Mouse (Mus musculus) c-Kit-positive CD71-negative TER-119-negative erythroid progenitor cells, embryonic 14.5 days (primary cell): ENCODE measurements at regions not wholly inside any gene's neighbourhood (a gene's known extent, or its start where the extent isn't known, plus 50 kb on each side); places are given as distances from the start of the nearest gene placed in this dataset.
"Not testable (repeated sequence)": the region's sequence is repeated elsewhere in the genome, so short reads cannot be mapped to it uniquely, and the experiment has no call there.

Experiments
- DNase-seq: peaks from one replicate; pipeline ENCODE4 v3.0.0-alpha.2; 2013; ENCODE audit warnings: low read depth

- not testable (repeated sequence) for DNase-seq
Measured at GRCm38 (mm10) chr16:8914183-8914582, 84.3 kb downstream of the 1810013L24Rik start.

- DNase-seq: no peak
Measured at GRCm38 (mm10) chr16:8916091-8916490, 86.2 kb downstream of the 1810013L24Rik start.

- no peak for DNase-seq
Measured at GRCm38 (mm10) chr16:8918741-8919535, 89.0 kb downstream of the 1810013L24Rik start.

- DNase-seq: no peak
Measured at GRCm38 (mm10) chr16:8924732-8925131, 94.8 kb downstream of the 1810013L24Rik start.

- no peak for DNase-seq
Measured at GRCm38 (mm10) chr16:8931961-8932360, 102.1 kb downstream of the 1810013L24Rik start.

GRCm38 (mm10) chr16:8933121-8933520 is 103.2 kb downstream of the 1810013L24Rik start:
- DNase-seq: no peak

- no peak for DNase-seq
Measured at GRCm38 (mm10) chr16:8936446-8936845, 106.5 kb downstream of the 1810013L24Rik start.

- DNase-seq: no peak
Measured at GRCm38 (mm10) chr16:8938516-8938915, 108.6 kb downstream of the 1810013L24Rik start.

GRCm38 (mm10) chr16:8939136-8939535 is 109.2 kb downstream of the 1810013L24Rik start:
- no peak for DNase-seq

GRCm38 (mm10) chr16:8944412-8945102 is 114.7 kb downstream of the 1810013L24Rik start:
- DNase-seq: no peak

- no peak for DNase-seq
Measured at GRCm38 (mm10) chr16:8947846-8948245, 117.9 kb downstream of the 1810013L24Rik start.

- DNase-seq: no peak
Measured at GRCm38 (mm10) chr16:8951156-8951899, 121.4 kb downstream of the 1810013L24Rik start.

- no peak for DNase-seq
Measured at GRCm38 (mm10) chr16:8961739-8962138, 131.8 kb downstream of the 1810013L24Rik start.

- DNase-seq: no peak
Measured at GRCm38 (mm10) chr16:8993521-8994250, 163.8 kb downstream of the 1810013L24Rik start.

- no peak for DNase-seq
Measured at GRCm38 (mm10) chr16:8994521-8994920, 164.6 kb downstream of the 1810013L24Rik start.

- no peak for DNase-seq
Measured at GRCm38 (mm10) chr16:8997250-8997649, 167.3 kb downstream of the 1810013L24Rik start.

GRCm38 (mm10) chr16:9004012-9004411 is 174.1 kb downstream of the 1810013L24Rik start:
- DNase-seq: no peak

GRCm38 (mm10) chr16:9005933-9006332 is 176.0 kb downstream of the 1810013L24Rik start:
- no peak for DNase-seq

GRCm38 (mm10) chr16:9009361-9010083 is 179.6 kb downstream of the 1810013L24Rik start:
- DNase-seq: peak; percentile 22

- no peak for DNase-seq
Measured at GRCm38 (mm10) chr16:9011077-9011476, 181.2 kb downstream of the 1810013L24Rik start.

- no peak for DNase-seq
Measured at GRCm38 (mm10) chr16:9011691-9012090, 181.8 kb downstream of the 1810013L24Rik start.
